In genomic region chr11:5778481-5778880, GRCm38 (mm10) we compare ENCODE assay signal across 11 mouse cellular contexts. TPM values are rescaled to one million over a fixed set of nuclear protein-coding genes. Genes with fewer than 3 reads are reported as not detected.
DNase-seq lines count a peak whose midpoint lies in the region; ATAC-seq and TF ChIP-seq lines count a peak whose summit lies in the region.
"Had no signal": no experiment of that assay in that cellular context is flagged by ENCODE, and none has a peak within 500 bp of the region (broad histone marks: within the 10 kb centered on the region; RNA-seq: fewer than 3 reads in every experiment).

No protein-coding gene starts in this region.

- no peaks in the 10 kb centered on the region for H3K36me3 ChIP-seq in liver, adult 2 months (ENCODE audit: control insufficient read depth, insufficient read depth, low read length)
- peaks cover 6% of the 10 kb centered on the region for H3K36me3 ChIP-seq in liver, embryonic 12.5 days

- WGBS in liver, adult 2 months: 85% methylated on average over 2 of the region's 2 CpGs
- 54% methylated on average over 2 of the region's 2 CpGs for WGBS in liver, embryonic 12.5 days (ENCODE audit: insufficient replicate concordance)

- H3K9me3 ChIP-seq in liver, embryonic 12.5 days (replicated peaks): no peaks in the 10 kb centered on the region
- H3K9me3 ChIP-seq: hindbrain, embryonic 15.5 days had no signal

- H3K79me2 ChIP-seq in liver, adult 2 months (ENCODE audit: control insufficient read depth, insufficient read depth, low read length): no peaks in the 10 kb centered on the region

- H3K4me3 ChIP-seq in liver, adult 2 months (ENCODE audit: insufficient read depth, low read depth, low read length): no peak overlapping the region
- H3K4me3 ChIP-seq in liver, embryonic 12.5 days: no peak overlapping the region
- H3K4me3 ChIP-seq: hindbrain, embryonic 15.5 days had no signal

- peak; percentile 42; the same call in 1 of the 2 replicates for TF ChIP-seq CTCF in liver, adult 2 months (IDR thresholded peaks at IDR 0.05; ENCODE audit: low read depth, low read length)

- H3K4me2 ChIP-seq in liver, embryonic 12.5 days: no peak overlapping the region
- H3K4me2 ChIP-seq: hindbrain, embryonic 15.5 days had no signal

- no peak overlapping the region for H3K9ac ChIP-seq in liver, adult 2 months (ENCODE audit: low read depth, low read length)
- H3K9ac ChIP-seq in liver, embryonic 12.5 days: no peak overlapping the region
- H3K9ac ChIP-seq: hindbrain, embryonic 15.5 days had no signal

- H3K27ac ChIP-seq in liver, adult 2 months (replicated peaks; ENCODE audit: insufficient read depth, low read depth, low read length): no peak overlapping the region
- no peak overlapping the region for H3K27ac ChIP-seq in liver, embryonic 12.5 days
- H3K27ac ChIP-seq: hindbrain, embryonic 15.5 days had no signal

- no peak for TF ChIP-seq POLR2A in liver, adult 2 months (IDR thresholded peaks at IDR 0.05; ENCODE audit: extremely low read depth, insufficient read depth, low read length)

- peaks cover 4% of the 10 kb centered on the region; the same call in 1 of the 2 replicates for H3K4me1 ChIP-seq in liver, adult 2 months (ENCODE audit: control insufficient read depth, insufficient read depth, low read length)
- peaks cover 16% of the 10 kb centered on the region for H3K4me1 ChIP-seq in liver, embryonic 12.5 days
- H3K4me1 ChIP-seq: hindbrain, embryonic 15.5 days had no signal

- peak; percentile 45 for DNase-seq in CD4-positive, CD25-positive, alpha-beta regulatory T cell, adult 2 months (ENCODE audit: low read depth, low spot score)
- DNase-seq in liver, adult 2 months (ENCODE audit: extremely low read depth, low read depth, low spot score): no peak
- peak; percentile 42 for DNase-seq in A20 (ENCODE audit: low read depth, low spot score)
- DNase-seq in right cerebral cortex, adult 2 months (ENCODE audit: low spot score in 2 of 2): no peak
- DNase-seq in heart, adult 8-10 months (ENCODE audit: low spot score): no peak
- DNase-seq: adrenal gland, adult 8-10 months; right cerebral cortex, postnatal 25 days had no signal

- no peak for ATAC-seq in CD4-positive, CD25-positive, alpha-beta regulatory T cell, adult 4 months
- ATAC-seq in liver, embryonic 12.5 days: no peak
- 0 out of 2 replicates have a peak, but pooled peaks have one; percentile 46 for ATAC-seq in common myeloid progenitor, adult 5-6 weeks (replicated peaks; ENCODE audit: low read depth, poor library complexity, severe bottlenecking)

- no peaks in the 10 kb centered on the region for H3K27me3 ChIP-seq in liver, adult 2 months (ENCODE audit: control insufficient read depth, insufficient read depth, low read length)
- no peaks in the 10 kb centered on the region for H3K27me3 ChIP-seq in liver, embryonic 12.5 days (replicated peaks)
- H3K27me3 ChIP-seq: hindbrain, embryonic 15.5 days had no signal

RNA-seq across cellular contexts. Expression of gene Dbnl, which starts 9.8 kb away (rescaled TPM):
- 100 to 1,000 TPM; 121 to 155 TPM for polyA plus RNA-seq in CD4-positive, CD25-positive, alpha-beta regulatory T cell, adult 4 months (2017; shearing (Covaris generic))
- total RNA-seq in liver, adult 2 months (2014; rRNA removed): 17.0 and 17.5 TPM in 2 replicates
- 25.6 and 27.1 TPM in 2 replicates for polyA plus RNA-seq in liver, adult 2 months (2012; rRNA removed)
- polyA plus RNA-seq in liver, embryonic 12.5 days (2016; fragmentation: Nextera tagmentation; extraction: Ambion mirVana): 71.6 and 72.0 TPM in 2 replicates
- total RNA-seq in common myeloid progenitor, adult 5-6 weeks (2017): 72.8 and 77.1 TPM in 2 replicates
- 10 to 100 TPM; 26.4 to 33.1 (median 28.8) TPM for total RNA-seq in heart, adult 8-10 months (2022)

RNA-seq across cellular contexts. Expression of gene Urgcp, which starts 16.3 kb away (rescaled TPM):
- polyA plus RNA-seq in CD4-positive, CD25-positive, alpha-beta regulatory T cell, adult 4 months (2017; shearing (Covaris generic)): 1 to 10 TPM; 5.2 to 9.1 TPM
- total RNA-seq in liver, adult 2 months (2014; rRNA removed): 9.5 and 12.3 TPM in 2 replicates
- polyA plus RNA-seq in liver, adult 2 months (2012; rRNA removed): 15.2 and 16.8 TPM in 2 replicates
- 13.4 and 14.6 TPM in 2 replicates for polyA plus RNA-seq in liver, embryonic 12.5 days (2016; fragmentation: Nextera tagmentation; extraction: Ambion mirVana)
- 7.4 and 10.5 TPM in 2 replicates for total RNA-seq in common myeloid progenitor, adult 5-6 weeks (2017)
- total RNA-seq in heart, adult 8-10 months (2022): 10 to 100 TPM; 57.3 to 69.8 (median 58.6) TPM

RNA-seq across cellular contexts. Expression of gene Pgam2, which starts 25.1 kb away (rescaled TPM):
- polyA plus RNA-seq in CD4-positive, CD25-positive, alpha-beta regulatory T cell, adult 4 months (2017; shearing (Covaris generic)): 1 to 10 TPM in 1 of 2 experiments, not detected in 1; 3.0 TPM
- total RNA-seq in liver, adult 2 months (2014; rRNA removed): 0.13 and 0.92 TPM in 2 replicates
- polyA plus RNA-seq in liver, adult 2 months (2012; rRNA removed): not detected in 2 replicates
- 1.7 TPM in 2 replicates for polyA plus RNA-seq in liver, embryonic 12.5 days (2016; fragmentation: Nextera tagmentation; extraction: Ambion mirVana)
- total RNA-seq in common myeloid progenitor, adult 5-6 weeks (2017): not detected in 2 replicates
- total RNA-seq in heart, adult 8-10 months (2022): 1,000 to 10,000 TPM in 2 of 4 experiments, 100 to 1,000 TPM in 2; 838 to 1,132 (median 977) TPM
- total RNA-seq: adrenal gland, adult 8-10 months had no signal

RNA-seq across cellular contexts. Expression of gene Polm, which starts 59.3 kb away (rescaled TPM):
- polyA plus RNA-seq in CD4-positive, CD25-positive, alpha-beta regulatory T cell, adult 4 months (2017; shearing (Covaris generic)): 10 to 100 TPM; 17.2 to 37.5 TPM
- 2.6 and 2.7 TPM in 2 replicates for total RNA-seq in liver, adult 2 months (2014; rRNA removed)
- 8.1 and 13.3 TPM in 2 replicates for polyA plus RNA-seq in liver, adult 2 months (2012; rRNA removed)
- polyA plus RNA-seq in liver, embryonic 12.5 days (2016; fragmentation: Nextera tagmentation; extraction: Ambion mirVana): 2.8 and 2.9 TPM in 2 replicates
- 0.97 and 2.6 TPM in 2 replicates for total RNA-seq in common myeloid progenitor, adult 5-6 weeks (2017)
- 1 to 10 TPM; 1.8 to 3.3 (median 2.8) TPM for total RNA-seq in heart, adult 8-10 months (2022)

Comparison
In these comparisons a context has a peak if more than half of its experiments do, and no peak if none do; other contexts are left out.
1. DNase-seq: peak in CD4-positive, CD25-positive, alpha-beta regulatory T cell, adult 2 months (single experiment) and A20 (single experiment); none in liver, adult 2 months (single experiment), right cerebral cortex, adult 2 months (0 of 2) and heart, adult 8-10 months (single experiment).
2. RNA of gene Pgam2, which starts 25.1 kb away (total RNA-seq): 838 to 1,132 TPM in heart, adult 8-10 months; 0.13 to 0.92 TPM in liver, adult 2 months and not detected in common myeloid progenitor, adult 5-6 weeks; every median in the first group is over 100 times any median in the second.